Mouse (Mus musculus) E14TG2a.4 (cell line): Measurements from ENCODE around the gene Maff.

Source experiments
- CTCF ChIP-seq: conservative IDR thresholded peaks from 2 replicates; pipeline ENCODE4 v1.5.1; 2014; ENCODE audit warnings: low read length
- NANOG ChIP-seq: IDR thresholded peaks from 2 replicates; pipeline ENCODE4 v1.6.1; 2014; ENCODE audit warnings: borderline replicate concordance, low read length, mixed read lengths

DNA sequence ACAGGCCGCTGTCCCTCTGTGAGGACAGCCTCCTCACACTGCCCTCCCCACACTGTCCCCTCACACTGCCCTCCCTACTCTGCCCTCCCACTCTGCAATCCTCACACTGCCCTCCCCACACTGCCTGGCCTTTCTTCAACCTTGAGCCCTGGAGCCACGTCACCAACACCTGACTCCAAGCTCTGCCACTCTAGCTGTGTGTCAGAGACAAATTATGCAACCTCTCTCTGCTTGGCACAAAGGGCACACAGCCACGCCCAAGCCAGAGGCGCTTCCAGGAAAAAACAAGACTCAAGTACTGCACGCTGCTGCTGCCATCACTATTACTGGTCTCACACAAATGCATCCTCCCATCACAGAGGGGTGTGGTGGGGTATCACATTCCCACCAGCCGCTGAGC, 44.0 kb downstream of the Maff start:
- TF ChIP-seq CTCF (no peak), NANOG (no peak)
